Mouse (Mus musculus) T-helper 17 cell (primary cell): ENCODE measurements around the gene Zfp704.

Experiments used
- in situ Hi-C, 2 experiments: fragments of 300-600 bp; cut with MboI, MseI; formaldehyde crosslinking; loops; 1 replicate in 1 of 2; 2 replicates in 1 of 2; pipeline ENCODE4 v1.15.1; 2025; ENCODE audit warnings: high pct_unique_total_duplicates in 2 of 2

The Zfp704 gene

DNA sequence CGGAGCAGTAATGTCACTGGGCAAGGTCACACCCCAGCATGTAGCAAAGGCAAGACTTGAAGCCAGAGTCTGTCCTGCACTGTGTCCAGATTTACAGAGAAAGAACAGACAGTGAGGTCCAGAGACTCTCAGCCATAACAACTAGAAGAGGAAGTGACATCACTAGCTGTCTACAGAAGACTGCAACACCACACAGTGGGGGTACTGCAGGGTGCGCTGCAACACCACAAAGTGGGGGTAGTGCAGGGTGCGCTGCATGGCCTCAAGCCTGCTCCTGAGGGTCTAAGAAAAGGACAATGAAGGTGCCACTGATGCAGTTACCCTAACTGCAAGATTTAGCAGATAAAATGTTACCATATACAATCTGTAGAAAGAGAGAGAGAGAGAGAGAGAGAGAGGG, 11.8 kb downstream of the Zfp704 start:
- in situ Hi-C loops, result loop anchor here in 1 of 2 experiments (5.0 kb wide), 1 partner anchor 201 kb away; no protein-coding TSS in a partner anchor

DNA sequence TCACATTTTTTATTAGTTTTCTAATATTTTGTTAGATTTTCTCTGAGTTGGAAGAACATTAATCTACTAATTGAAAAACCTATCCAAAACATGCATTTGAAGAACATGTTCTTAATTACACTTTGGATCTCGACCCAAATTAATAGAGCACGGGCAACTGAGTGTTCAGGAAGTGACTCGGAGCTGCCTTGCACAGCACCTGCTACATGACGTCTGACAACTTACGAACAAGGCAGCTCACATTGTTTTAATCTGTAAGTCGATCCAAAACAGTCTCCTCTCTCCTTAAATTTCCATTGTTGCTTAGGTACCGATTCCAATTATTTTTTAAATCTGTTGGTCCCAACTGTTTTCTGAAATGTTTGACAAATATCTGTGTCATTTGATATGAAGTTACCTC, 15.4 kb downstream of the Zfp704 start:
- in situ Hi-C loops, result no loop called here

DNA sequence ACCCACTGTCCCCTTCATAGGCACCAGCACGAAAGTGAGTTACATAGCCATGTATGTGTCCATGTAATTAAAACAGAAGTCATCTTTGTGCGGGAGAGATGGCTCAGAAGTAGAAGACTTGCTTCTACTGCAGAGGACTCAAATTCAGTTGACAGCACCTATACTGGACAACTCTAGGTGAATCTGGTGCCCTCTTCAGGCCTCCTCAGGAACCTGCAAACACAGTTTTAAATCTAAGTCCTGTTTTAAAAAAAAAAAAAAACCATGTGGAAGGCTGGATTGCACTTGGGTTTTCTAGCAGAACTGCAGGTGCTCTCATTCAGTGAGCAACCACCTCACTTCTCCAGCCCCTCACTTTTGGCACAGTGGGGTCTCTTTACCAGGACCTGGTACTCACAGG, 16.1 kb downstream of the Zfp704 start:
- in situ Hi-C loops, result no loop called here

DNA sequence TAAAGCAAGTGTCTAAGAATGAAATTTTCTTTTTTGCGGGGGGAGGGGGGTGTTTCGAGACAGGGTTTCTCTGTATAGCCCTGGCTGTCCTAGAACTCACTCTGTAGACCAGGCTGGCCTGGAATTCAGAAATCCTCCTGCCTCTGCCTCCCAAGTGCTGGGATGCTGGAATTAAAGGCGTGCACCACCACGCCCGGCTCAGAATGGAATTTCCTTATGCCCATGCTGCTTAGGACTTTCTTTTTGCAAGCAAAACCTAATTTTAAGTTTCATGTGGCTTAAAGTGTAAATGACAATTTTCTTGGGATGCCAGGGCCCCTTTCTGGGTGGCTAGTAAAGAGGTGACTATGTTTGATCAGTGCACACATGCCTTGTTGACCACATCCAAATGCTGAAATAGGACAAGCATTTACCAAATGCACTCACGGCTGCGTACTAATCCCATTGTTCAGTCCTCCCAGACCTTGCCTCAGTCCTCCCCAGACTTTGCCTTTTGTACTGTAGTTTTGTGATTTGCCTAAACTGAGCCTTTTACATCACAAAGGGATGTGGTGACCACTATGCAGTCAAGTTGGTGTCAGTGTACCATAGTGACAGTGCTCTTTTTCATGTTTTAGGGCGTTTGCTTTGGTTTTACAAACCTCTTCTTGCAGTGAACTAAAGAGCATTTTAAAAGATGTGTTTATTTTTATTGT, 18.3 kb downstream of the Zfp704 start:
- in situ Hi-C loops, result no loop called here

DNA sequence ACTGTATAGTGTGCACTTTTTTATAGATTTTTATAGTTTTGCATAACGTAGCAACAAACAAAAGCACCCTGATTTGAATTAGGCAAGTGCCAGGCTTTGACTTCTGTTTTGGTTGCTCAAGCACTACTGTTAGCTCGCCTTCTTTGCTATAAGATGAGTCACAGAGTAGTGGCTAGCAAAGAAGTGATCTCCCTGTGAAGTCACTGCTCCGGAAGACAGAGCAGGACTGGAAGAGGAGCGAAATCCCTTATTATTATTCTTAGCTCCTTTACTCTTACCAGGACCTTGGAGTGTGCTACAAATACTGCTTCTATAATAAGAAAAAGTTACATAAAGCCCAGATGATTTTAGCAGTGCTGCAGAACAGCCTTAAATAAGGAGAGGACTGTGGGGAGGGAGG, 21.2 kb downstream of the Zfp704 start:
- in situ Hi-C loops, result no loop called here

DNA sequence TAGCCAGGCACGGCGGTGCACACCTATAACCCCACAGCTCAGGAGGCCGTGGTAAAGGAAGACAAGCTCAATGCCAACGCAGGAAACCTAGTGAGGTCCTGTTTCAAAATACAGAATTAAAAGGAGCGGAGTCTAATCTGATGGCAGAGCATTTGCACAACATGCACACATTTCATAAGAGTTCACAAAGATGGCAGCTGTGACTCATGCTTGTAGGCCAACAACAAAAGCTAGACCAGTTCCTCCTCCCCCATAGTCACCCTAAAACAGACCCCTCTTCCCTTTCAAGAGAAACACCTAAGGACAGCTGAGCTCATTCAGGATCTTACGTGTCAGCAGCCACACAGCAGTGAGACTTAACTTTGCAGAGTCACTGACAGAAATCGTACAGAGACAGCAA, 22.6 kb downstream of the Zfp704 start:
- in situ Hi-C loops, result no loop called here

DNA sequence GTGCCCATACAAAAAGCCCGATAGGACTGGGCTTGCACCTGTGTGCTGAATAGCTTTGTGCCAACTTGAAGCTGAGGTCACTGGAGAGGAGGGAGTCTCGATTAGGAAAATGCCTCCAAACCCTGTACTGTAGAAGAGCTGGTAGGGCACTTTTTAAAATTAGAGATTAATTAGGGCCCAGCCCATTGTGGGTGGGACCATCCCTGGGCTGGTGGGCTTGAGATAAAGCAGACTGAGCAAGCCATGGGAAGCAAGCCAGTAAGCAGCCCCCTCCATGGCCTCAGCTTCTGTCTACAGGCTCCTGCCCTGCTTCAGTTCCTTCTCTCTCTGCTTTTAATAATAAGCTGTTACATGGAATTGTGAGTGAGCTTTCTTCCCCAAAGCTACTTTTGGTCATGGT, 26.4 kb downstream of the Zfp704 start:
- in situ Hi-C loops, result no loop called here

DNA sequence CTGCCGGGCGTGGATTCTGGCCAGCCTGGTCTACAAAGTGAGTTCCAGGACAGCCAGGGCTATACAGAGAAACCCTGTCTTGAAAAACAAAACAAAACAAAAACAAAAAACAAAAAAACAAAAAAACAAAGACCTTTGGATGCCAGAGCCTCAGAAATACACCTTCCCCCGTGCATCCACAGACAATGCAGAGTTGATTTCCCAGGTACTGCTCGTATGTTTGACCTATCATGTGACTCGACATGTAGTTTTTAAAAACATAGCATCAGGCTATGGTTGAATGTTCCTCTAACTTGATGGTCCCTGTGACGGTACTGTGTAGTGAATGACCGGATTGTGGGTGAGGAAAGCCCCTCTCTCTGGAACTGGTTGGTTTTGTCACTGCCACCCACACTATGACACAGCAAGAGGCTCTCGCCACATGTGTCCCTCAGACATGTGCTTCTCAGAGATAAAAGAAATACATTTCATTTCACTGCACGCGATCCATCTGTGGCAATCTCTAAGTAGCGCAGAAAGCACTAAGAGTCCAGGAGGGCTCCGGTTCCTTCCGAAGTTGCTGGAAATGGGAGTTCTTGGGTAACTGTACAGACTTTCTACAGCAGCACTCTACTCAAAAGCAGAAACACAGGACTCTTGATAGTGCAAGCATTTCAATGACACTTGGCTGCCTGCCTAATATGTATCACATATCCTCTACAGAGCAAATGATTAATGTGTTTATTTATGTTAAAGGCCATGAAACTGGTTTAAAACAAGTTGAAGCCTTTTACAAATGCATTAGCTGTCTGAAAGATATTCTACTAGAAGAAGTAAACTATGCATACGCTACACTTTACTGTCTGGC, 28.7 kb downstream of the Zfp704 start:
- in situ Hi-C loops, result no loop called here

DNA sequence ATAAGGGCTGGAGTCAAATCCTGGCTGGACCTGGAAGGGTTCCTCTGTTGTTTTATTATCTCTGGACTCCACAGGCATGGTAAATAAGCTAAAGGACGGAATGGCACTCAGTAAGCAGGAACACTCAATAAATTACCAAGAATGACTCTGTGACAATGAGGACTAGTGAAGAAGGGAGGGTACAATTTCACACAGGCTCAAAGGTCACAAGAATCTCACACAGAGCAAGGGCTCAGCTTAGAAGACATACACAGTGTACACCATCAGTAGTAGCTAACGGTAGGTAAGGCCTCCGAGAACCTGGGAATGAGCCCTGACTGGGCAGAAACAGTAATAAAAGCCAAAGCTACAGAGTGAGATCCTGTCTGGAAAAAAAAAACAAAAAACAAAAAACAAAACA, 29.8 kb downstream of the Zfp704 start:
- in situ Hi-C loops, result no loop called here

DNA sequence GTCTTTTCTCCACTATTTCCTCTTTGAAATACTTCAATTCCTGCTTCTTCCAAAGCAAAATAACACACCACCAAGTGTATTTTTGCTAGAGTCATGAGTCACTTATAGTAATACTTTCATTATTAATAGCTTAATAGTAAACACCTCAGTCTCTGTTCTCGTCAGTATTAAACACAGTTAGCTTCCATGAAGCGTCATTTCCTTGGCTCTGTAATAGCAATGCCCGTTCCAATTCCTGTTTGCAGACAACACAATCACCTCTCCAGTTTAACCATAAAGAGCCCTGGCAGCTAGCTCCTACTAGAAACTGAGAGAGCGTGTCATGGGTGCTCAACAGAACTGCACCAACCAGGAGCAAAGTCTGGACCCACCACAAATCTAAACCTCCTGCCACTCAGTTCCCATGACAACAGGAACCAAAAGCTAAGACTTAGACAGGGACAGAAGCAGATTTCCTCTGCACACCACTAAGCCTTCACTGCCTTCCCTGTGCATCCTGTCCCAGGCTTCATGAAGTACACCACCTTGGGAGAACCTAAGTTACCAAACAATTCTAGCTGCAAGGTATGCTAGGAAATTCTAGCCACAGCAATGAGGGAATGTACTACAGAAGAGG, 30.7 kb downstream of the Zfp704 start:
- in situ Hi-C loops, result no loop called here

DNA sequence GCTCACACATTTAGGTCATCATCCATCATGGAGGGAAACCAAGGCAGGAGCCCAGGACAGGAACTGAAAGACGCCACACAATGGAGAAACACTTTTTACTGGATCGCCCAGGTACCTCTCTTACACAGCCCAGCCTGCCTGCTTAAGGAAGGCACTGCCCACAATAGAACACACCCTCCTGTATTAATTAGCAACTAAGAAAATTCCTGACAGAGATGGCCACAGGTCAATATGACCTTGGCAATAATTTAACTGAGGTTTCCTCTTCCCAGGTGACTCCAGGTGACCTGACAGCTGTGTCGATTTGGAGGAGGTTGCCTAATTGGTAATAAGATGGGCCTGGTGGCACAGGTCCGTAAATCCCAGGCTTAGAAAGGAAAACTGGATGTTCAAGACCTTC, 33.0 kb downstream of the Zfp704 start:
- in situ Hi-C loops, result no loop called here

DNA sequence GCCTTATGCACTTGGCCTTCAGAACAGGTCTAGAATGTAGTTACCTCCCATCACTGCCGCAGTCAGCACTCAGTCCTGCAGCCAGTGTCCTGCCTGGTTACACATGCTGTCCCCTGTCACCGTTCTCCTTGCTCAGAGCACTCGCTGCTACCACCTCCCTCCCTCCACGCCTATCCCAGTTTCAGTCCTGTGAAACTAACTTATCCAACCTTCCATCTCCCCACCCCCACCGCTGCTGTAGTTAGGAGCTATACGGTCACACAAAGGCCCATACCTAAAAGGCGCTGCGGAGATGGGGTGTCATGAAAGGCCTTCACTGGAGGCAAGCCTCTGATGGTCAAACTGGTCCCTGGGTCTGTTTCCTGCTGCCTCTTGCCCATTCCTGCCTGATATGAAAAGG, 35.6 kb downstream of the Zfp704 start:
- in situ Hi-C loops, result no loop called here

DNA sequence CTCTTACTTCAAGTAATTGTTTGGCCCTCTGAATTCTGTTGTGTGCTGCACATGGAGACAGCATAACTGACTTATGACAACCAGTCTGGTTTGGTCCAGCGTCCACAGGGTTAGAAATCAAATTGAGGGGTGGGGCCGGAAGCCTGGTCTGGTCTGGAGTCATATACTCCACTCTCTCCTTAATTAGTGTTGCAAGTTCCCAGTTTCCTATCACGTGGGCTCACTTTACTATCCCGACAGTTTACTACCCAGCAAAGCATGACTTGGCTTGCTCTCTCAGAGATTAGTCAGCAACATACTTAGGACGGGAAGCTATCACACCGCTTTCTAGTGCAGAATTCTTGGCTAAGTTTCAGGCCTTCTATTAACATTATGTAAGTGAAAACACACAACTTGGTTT, 36.3 kb downstream of the Zfp704 start:
- in situ Hi-C loops, result no loop called here

DNA sequence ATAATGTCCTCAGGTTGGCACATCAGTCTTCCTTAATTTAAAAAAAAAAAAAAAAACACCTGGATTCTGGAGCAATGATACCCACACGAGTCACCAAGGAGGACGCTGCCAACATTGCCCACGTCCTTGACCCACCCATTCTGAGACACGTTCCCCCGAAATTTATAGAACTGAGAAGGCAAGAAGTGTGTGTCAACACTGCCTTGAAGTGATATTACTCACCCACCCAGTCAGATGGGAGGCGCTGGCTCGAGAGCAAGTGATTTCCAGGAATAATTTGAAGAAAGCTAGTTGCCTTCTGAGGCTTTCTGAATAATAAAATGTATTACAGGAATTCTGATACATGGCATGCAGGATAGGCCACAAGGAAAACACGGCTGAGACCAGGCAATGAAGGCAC, 37.6 kb downstream of the Zfp704 start:
- in situ Hi-C loops, result no loop called here

DNA sequence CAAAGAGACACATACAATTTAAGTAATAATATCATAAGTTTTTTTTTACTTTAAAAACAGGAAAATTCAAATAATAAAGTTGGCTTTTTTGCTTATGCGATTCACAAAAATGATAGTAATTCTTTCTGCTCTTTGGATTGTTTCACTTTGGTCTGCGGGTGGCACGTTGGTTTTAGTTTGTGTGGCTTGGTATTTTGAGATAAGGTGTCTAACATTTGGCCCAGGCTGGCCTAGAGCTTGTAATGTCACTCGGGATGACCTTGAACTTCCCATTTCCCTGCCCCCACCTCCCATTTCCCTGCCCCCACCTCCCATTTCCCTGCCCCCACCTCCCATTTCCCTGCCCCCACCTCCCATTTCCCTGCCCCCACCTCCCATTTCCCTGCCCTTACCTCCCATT, 39.1 kb downstream of the Zfp704 start:
- in situ Hi-C loops, result no loop called here

DNA sequence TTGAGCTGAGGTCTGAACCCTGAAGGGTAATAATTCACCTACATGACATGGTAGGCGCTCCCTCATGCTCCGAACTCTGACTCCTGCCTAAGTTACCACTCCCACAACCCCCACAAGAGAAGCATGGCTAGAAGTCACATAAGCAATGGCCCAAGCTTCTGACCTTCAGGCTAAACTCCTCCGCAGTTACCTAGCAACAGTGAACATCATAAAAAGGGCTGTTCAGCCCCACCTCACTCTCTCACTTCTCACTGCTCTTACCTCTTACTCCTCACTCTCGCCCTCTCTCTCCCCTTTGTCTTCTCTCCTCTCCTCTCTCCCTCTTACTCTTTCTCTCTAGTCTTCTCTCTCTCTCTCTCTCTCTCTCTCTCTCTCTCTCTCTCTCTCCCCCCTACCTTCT, 40.2 kb downstream of the Zfp704 start:
- in situ Hi-C loops, result loop anchor here in 1 of 2 experiments (5.0 kb wide), 1 partner anchor 77 kb away; no protein-coding TSS in a partner anchor

DNA sequence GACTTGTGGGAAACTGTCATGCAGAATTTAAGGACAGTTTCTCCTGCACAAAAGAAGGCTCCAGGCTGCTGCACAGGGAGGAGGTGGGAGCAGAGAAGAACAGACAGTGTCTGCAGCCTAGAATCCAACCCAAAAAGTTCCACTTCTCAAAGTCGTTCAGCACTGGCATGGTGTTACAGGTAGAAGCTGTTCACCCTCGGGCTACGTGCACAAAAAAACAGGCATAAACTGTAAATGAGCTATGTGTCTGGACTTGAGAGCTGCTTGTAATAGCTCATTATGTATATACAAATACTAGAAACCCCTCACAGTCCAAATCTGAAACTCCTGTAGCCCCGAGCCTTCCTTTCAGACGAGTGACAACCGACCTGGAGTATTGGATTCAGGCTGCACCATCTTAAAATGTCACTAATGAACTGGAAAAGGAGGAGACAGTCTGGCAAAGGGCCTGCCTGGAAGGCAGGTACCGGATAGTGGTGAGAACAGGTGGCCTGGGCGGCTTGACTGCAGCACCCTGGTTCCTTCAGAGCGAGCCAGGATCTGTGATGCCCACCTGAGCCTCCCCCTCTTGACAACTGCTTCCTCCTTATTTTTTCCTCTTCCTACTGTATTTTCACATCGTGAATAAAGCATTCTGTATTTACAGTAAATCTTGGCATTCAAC, 41.2 kb downstream of the Zfp704 start:
- in situ Hi-C loops, result loop anchor here in 1 of 2 experiments (5.0 kb wide), 1 partner anchor 76 kb away; no protein-coding TSS in a partner anchor

DNA sequence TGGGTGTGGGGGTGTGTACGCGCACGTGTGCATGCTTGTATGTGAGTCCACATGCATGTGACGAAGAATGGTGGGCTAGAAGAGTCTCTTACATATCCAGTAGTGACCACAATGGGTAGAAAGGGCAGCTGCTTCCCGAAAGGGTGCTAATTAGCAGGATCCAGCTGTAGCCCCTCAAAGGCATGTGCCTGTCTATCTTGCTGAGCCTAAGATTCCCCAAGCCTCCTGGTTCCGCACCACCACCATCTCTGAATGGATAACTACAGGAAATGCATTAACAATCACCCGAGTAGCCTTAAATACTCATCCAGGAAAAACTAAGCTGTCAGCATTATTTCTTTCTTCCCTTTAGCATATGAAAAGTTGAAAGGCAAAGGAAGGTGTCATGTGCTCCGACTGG, 41.9 kb downstream of the Zfp704 start:
- in situ Hi-C loops, result loop anchor here in 1 of 2 experiments (5.0 kb wide), 1 partner anchor 76 kb away; no protein-coding TSS in a partner anchor

DNA sequence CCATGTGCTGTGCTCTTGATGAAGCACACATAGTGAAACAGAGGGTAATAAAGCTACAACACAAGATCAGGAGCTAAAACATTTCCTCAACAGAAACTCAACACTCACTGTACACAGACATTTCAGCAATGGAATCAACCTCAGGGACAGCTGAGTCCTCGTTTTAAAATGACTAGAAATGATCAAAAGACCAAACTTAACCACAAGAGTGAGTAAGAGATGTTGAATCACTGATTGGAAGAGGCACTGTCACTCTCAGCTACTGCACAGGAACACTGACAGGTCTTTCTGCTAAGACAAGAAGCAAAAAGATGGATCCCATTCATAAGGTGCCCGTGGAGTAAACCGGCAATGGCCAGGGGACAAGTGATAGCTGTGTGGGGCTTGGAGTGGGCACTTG, 43.1 kb downstream of the Zfp704 start:
- in situ Hi-C loops, result loop anchor here in 1 of 2 experiments (5.0 kb wide), 1 partner anchor 75 kb away; no protein-coding TSS in a partner anchor

DNA sequence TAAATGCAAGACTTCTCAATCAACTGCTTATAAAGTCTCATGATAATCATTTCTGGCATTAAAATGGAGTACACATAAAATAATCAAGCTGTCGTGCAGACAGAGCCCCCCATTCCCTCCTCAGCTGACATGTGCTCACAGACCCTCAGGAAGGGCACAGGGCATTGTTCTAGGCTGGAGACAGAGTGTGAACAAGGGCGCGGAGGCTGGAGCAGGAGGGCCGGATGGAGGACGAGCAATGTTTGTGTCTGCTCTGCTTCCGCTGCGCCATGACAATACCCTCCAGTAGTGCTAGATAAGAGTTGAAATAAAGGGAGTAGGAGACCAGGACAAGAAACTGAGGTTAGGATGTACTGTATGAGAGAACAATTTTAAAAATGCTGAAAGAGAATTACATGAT, 46.3 kb downstream of the Zfp704 start:
- in situ Hi-C loops, result no loop called here

DNA sequence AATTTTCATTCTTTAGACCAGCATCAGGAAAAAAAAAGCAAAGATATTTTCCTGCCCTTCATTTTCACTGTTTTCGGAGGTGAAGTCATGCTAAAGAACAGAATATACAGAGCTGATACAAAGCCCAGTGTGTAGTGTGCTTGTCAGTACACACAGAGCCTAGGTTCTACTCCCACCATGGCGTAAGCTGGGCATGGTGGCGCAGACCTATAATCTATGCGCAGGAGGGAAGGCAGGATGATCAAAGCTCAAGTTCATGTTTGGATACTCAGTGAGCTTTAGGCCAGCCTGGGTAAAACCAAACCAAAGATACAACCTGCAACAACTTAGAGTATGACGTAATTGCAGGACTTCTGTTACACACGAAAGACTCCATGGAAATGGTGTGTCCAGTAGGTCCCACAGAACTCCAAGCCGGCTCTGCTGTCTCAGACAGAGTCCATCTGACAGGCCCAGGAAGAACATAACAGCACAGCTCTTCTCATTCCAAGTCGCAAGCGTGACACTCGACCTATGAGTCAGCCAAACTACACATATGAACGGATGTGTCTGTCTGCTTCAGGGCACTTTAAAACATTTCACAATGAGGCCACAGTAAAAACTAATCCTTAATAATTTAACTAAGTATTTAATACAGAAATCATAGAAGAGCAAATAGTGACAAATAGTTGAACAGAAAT, 47.1 kb downstream of the Zfp704 start:
- in situ Hi-C loops, result no loop called here
